Mouse (Mus musculus): ENCODE data around the gene Hoxa6.

GRCm38 (mm10) chr6:52168191-52169055, 40.1 kb downstream of the Hoxa6 start:
- TF ChIP-seq CTCF (IDR thresholded peaks at IDR 0.05; ENCODE audit: low read depth) (no peak), EP300 (optimal IDR thresholded peaks at IDR 0.05) (no peak)
